26 mouse cellular contexts compared by ENCODE assay signal in the genomic region with DNA sequence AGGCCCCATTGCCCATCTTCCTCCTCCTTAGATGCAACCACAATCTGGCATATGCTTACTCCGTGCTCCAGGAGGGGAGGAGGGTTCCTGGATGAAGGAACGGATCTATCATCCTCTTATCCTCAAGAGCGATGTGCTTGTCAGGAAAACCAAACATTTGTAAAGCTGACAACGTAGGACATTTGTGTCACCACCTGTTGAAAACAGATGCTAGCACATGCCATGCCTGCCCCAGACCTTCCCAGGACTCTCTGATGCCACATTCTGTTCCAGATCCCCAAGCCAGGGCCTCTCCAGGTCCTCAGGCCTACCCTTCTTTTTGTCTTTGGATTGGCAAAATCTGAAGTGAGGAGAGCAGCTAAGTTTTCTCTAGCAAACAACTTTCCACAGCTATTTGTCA.
"Had no signal": no experiment of that assay in that cellular context is flagged by ENCODE, and none has a peak within 500 bp of the region (broad histone marks: within the 10 kb centered on the region; RNA-seq: fewer than 3 reads in every experiment).

No protein-coding gene starts in this region.

- H3K27ac ChIP-seq: embryonic facial prominence, embryonic 10.5 days; embryonic facial prominence, embryonic 12.5 days; embryonic facial prominence, embryonic 13.5 days; embryonic facial prominence, embryonic 15.5 days; forebrain, embryonic 10.5 days; forebrain, embryonic 12.5 days; forebrain, embryonic 13.5 days; forebrain, embryonic 15.5 days; gastrocnemius, adult 2 months; heart, adult 2 months had no signal

- H3K4me3 ChIP-seq: embryonic facial prominence, embryonic 10.5 days; embryonic facial prominence, embryonic 12.5 days; embryonic facial prominence, embryonic 13.5 days; embryonic facial prominence, embryonic 15.5 days; erythroblast, embryonic 14.5 days; forebrain, embryonic 10.5 days; forebrain, embryonic 12.5 days; forebrain, embryonic 13.5 days; forebrain, embryonic 15.5 days; gastrocnemius, adult 2 months; heart, adult 2 months had no signal

- H3K4me1 ChIP-seq: embryonic facial prominence, embryonic 12.5 days; forebrain, embryonic 13.5 days had no signal

- H3K4me2 ChIP-seq: embryonic facial prominence, embryonic 12.5 days; embryonic facial prominence, embryonic 13.5 days; embryonic facial prominence, embryonic 15.5 days; forebrain, embryonic 12.5 days; forebrain, embryonic 13.5 days; forebrain, embryonic 15.5 days had no signal

- H3K36me3 ChIP-seq: embryonic facial prominence, embryonic 10.5 days; embryonic facial prominence, embryonic 12.5 days; embryonic facial prominence, embryonic 13.5 days; embryonic facial prominence, embryonic 15.5 days; forebrain, embryonic 12.5 days; forebrain, embryonic 15.5 days had no signal

- H3K27me3 ChIP-seq: embryonic facial prominence, embryonic 12.5 days; embryonic facial prominence, embryonic 13.5 days; embryonic facial prominence, embryonic 15.5 days; forebrain, embryonic 12.5 days; forebrain, embryonic 13.5 days; forebrain, embryonic 15.5 days had no signal

- DNase-seq: cerebellum, adult 8-10 months; cerebellum, adult 9-10 months; cerebellum, adult 9-11 months; cerebellum, postnatal 10 days; cerebellum, postnatal 14 days; cerebellum, postnatal 25 days; cerebellum, postnatal 36 days; embryo, embryonic 11 days; forebrain, postnatal 0 days; gastrocnemius, adult 2 months; gastrocnemius, postnatal 10 days; gastrocnemius, postnatal 14 days; gastrocnemius, postnatal 25 days; gastrocnemius, postnatal 36 days; heart, adult 11 months; heart, adult 18-20 months; heart, adult 2 months had no signal
